Mouse (Mus musculus): ENCODE data around the gene Adgrg5. TPM values are rescaled to one million over a fixed set of nuclear protein-coding genes. Genes with fewer than 3 reads are reported as not detected.

Adgrg5 gene
- polyA plus RNA-seq, 1 experiment, result 0.15 TPM

- TF ChIP-seq CTCF (IDR thresholded peaks at IDR 0.05; ENCODE audit: control insufficient read depth, insufficient read depth, insufficient replicate concordance, low read depth, low read length) (no peak), POLR2A (IDR thresholded peaks at IDR 0.05; ENCODE audit: control insufficient read depth, low read depth, low read length) (no peak)
- H3K4me1 ChIP-seq (ENCODE audit: control insufficient read depth, insufficient read depth, low read length), result peaks cover 9% of the 10 kb centered on the region; the same call in 1 of the 2 replicates
- no peaks in the 10 kb centered on the region for H3K36me3 ChIP-seq (ENCODE audit: control insufficient read depth, insufficient read depth, low read length)
- no peaks in the 10 kb centered on the region for H3K27me3 ChIP-seq (ENCODE audit: control insufficient read depth, insufficient read depth, low read length)
- H3K27ac ChIP-seq (ENCODE audit: control insufficient read depth, insufficient read depth, low read depth, low read length), result no peak overlapping the region
- H3K4me3 ChIP-seq (ENCODE audit: control insufficient read depth, low read depth, low read length), result no peak overlapping the region
Measured at GRCm38 (mm10) chr8:94992534-94992933, 69.0 kb downstream of the Adgrg5 start.

Other genes with a start within 250 kb of the Adgrg5 start
- gene Pllp, start 227.4 kb upstream of the Adgrg5 start, polyA plus RNA-seq (2012; rRNA removed), result 0.65 and 2.8 TPM in 2 replicates
- gene Ccl22, start 178.1 kb upstream of the Adgrg5 start, polyA plus RNA-seq (2012; rRNA removed), result 9.5 and 10.1 TPM in 2 replicates
- 5.4 and 6.4 TPM in 2 replicates for gene Cx3cl1, start 151.7 kb upstream of the Adgrg5 start, polyA plus RNA-seq (2012; rRNA removed)
- gene Ccl17, start 113.2 kb upstream of the Adgrg5 start, polyA plus RNA-seq (2012; rRNA removed), result 2.0 and 2.7 TPM in 2 replicates
- 52.1 and 74.1 TPM in 2 replicates for gene Coq9, start 85.4 kb upstream of the Adgrg5 start, polyA plus RNA-seq (2012; rRNA removed)
- gene Ciapin1, start 85.3 kb upstream of the Adgrg5 start, polyA plus RNA-seq (2012; rRNA removed), result 58.3 and 77.3 TPM in 2 replicates
- gene Polr2c, start 66.2 kb upstream of the Adgrg5 start, polyA plus RNA-seq (2012; rRNA removed), result 54.8 and 58.9 TPM in 2 replicates
- 1.5 and 1.6 TPM in 2 replicates for gene Dok4, start 47.4 kb upstream of the Adgrg5 start, polyA plus RNA-seq (2012; rRNA removed)
- gene Ccdc102a, start 5.6 kb upstream of the Adgrg5 start, polyA plus RNA-seq (2012; rRNA removed), result 0.59 and 2.1 TPM in 2 replicates
- 44.0 and 62.3 TPM in 2 replicates for gene Adgrg1, start 51.1 kb downstream of the Adgrg5 start, polyA plus RNA-seq (2012; rRNA removed)
- gene Adgrg3, start 94.0 kb downstream of the Adgrg5 start, polyA plus RNA-seq (2012; rRNA removed), result 0.31 and 0.49 TPM in 2 replicates
- 82.6 and 87.3 TPM in 2 replicates for gene Drc7, start 131.4 kb downstream of the Adgrg5 start, polyA plus RNA-seq (2012; rRNA removed)
- gene Katnb1, start 157.5 kb downstream of the Adgrg5 start, polyA plus RNA-seq (2012; rRNA removed), result 180 and 199 TPM in 2 replicates